ENCODE assay signal across 19 mouse cellular contexts in the genomic region with DNA sequence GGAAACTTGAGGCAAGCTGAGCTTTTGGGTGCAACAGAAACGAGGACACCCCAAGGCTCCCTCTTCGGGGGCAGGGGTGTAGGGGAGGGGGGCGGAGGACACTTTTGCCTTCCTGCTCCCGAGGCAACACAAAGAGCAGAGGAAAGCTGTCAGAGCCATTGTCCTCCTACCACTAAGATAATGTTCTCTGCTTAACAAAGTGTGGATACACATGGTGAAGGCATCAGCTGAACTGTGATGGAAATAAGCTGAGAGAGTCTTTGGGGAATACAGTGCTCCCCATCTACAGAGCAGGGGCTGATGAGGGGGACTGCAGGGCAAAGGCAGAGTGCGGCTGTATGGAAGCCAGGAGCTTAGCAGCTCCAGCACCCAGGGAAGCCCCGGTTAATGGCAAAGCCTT.
A peak's percentile ranks its signal among the peaks of the same experiment; 100 is the strongest.
DNase-seq lines count a peak whose midpoint lies in the region; ATAC-seq and TF ChIP-seq lines count a peak whose summit lies in the region.
"Had no signal": no experiment of that assay in that cellular context is flagged by ENCODE, and none has a peak within 500 bp of the region (broad histone marks: within the 10 kb centered on the region; RNA-seq: fewer than 3 reads in every experiment).

No protein-coding gene starts in this region.

- peak overlapping the region; percentile 65 for H3K27ac ChIP-seq in left cerebral cortex, adult 2 months
- peak overlapping the region; percentile 85 for H3K27ac ChIP-seq in brown adipose tissue, adult 24 weeks (replicated peaks; ENCODE audit: low read depth, low read length)
- peak overlapping the region; percentile 49; the same call in 1 of the 2 replicates for H3K27ac ChIP-seq in heart, embryonic 15.5 days
- H3K27ac ChIP-seq: embryonic facial prominence, embryonic 13.5 days; limb, embryonic 13.5 days; liver, embryonic 14.5 days; macrophage; midbrain, embryonic 10.5 days; neural tube, embryonic 12.5 days had no signal

- DNase-seq in heart, adult 11 months: peak; percentile 97
- DNase-seq in heart, postnatal 36 days: no peak
- DNase-seq in left cerebral cortex, adult 2 months (ENCODE audit: extremely low spot score in 1 of 2, low spot score in 2 of 2): no peak
- DNase-seq in left cerebral cortex, adult 11 months (ENCODE audit: low spot score): no peak
- no peak for DNase-seq in cerebellum, postnatal 10 days
- no peak for DNase-seq in cerebellum, adult 8-10 months
- DNase-seq: cerebellum, adult 2 months; kidney, adult 8-10 months; kidney, postnatal 4 days; right cerebral cortex, adult 18-20 months had no signal

- no peak overlapping the region for H3K9ac ChIP-seq in heart, embryonic 15.5 days
- H3K9ac ChIP-seq: embryonic facial prominence, embryonic 13.5 days; limb, embryonic 13.5 days; liver, embryonic 14.5 days; neural tube, embryonic 12.5 days had no signal

- TF ChIP-seq CTCF in left cerebral cortex, adult 2 months (IDR thresholded peaks at IDR 0.05): no peak

- H3K36me3 ChIP-seq in heart, embryonic 15.5 days: no peaks in the 10 kb centered on the region
- H3K36me3 ChIP-seq: embryonic facial prominence, embryonic 13.5 days; limb, embryonic 13.5 days; midbrain, embryonic 10.5 days; neural tube, embryonic 12.5 days had no signal

- intact Hi-C loops in heart, postnatal 36 days (cut with DNase I): loop anchor here (1.0 kb wide), 1 partner anchor 11 kb away; no protein-coding TSS in a partner anchor
- intact Hi-C loops in left cerebral cortex, adult 2 months (cut with DNase I): no loop called here

- H3K27me3 ChIP-seq in heart, embryonic 15.5 days: no peaks in the 10 kb centered on the region
- H3K27me3 ChIP-seq: embryonic facial prominence, embryonic 13.5 days; limb, embryonic 13.5 days; neural tube, embryonic 12.5 days had no signal

- WGBS in heart, embryonic 15.5 days: 43% methylated on average over 6 of the region's 6 CpGs

- H3K9me3 ChIP-seq in heart, embryonic 15.5 days (replicated peaks): no peaks in the 10 kb centered on the region
- H3K9me3 ChIP-seq: embryonic facial prominence, embryonic 13.5 days; limb, embryonic 13.5 days; midbrain, embryonic 10.5 days; neural tube, embryonic 12.5 days had no signal

- H3K4me2 ChIP-seq in heart, embryonic 15.5 days: no peak overlapping the region; the same call in 1 of the 2 replicates
- H3K4me2 ChIP-seq: embryonic facial prominence, embryonic 13.5 days; limb, embryonic 13.5 days; neural tube, embryonic 12.5 days had no signal

- ATAC-seq in heart, embryonic 15.5 days (replicated peaks; ENCODE audit: insufficient number of reproducible peaks, insufficient read depth, low FRiP score, low read depth): no peak; the same call in 1 of the 2 replicates
- ATAC-seq: forebrain, embryonic 16.5 days had no signal

- H3K4me3 ChIP-seq in left cerebral cortex, adult 2 months: no peak overlapping the region
- no peak overlapping the region for H3K4me3 ChIP-seq in brown adipose tissue, adult 24 weeks (ENCODE audit: insufficient read depth, low read depth, low read length)
- H3K4me3 ChIP-seq in heart, embryonic 15.5 days: no peak overlapping the region
- H3K4me3 ChIP-seq: embryonic facial prominence, embryonic 13.5 days; limb, embryonic 13.5 days; midbrain, embryonic 10.5 days; neural tube, embryonic 12.5 days had no signal

- peaks cover 35% of the 10 kb centered on the region for H3K4me1 ChIP-seq in brown adipose tissue, adult 24 weeks (ENCODE audit: control insufficient read depth, insufficient read depth, insufficient read length, low read length)
- H3K4me1 ChIP-seq in heart, embryonic 15.5 days (replicated peaks): peaks cover 22% of the 10 kb centered on the region
